Mouse (Mus musculus): ENCODE measurements around the gene Ipo7.

- no peak for TF ChIP-seq CTCF (IDR thresholded peaks at IDR 0.05; ENCODE audit: extremely low read depth, insufficient read depth, insufficient read length, insufficient replicate concordance)
- TF ChIP-seq POLR2A (IDR thresholded peaks at IDR 0.05; ENCODE audit: low read depth, low read length) = no peak
These were observed 45.7 kb downstream of the Ipo7 start for GRCm38 (mm10) chr7:110063731-110064130.
